Mouse (Mus musculus): Measurements from ENCODE around the gene Ubxn2a. TPM values are rescaled to one million over a fixed set of nuclear protein-coding genes. Genes with fewer than 3 reads are reported as not detected.

Ubxn2a gene
- polyA plus RNA-seq, 1 experiment from 2014 or later: 30.0 TPM

DNA sequence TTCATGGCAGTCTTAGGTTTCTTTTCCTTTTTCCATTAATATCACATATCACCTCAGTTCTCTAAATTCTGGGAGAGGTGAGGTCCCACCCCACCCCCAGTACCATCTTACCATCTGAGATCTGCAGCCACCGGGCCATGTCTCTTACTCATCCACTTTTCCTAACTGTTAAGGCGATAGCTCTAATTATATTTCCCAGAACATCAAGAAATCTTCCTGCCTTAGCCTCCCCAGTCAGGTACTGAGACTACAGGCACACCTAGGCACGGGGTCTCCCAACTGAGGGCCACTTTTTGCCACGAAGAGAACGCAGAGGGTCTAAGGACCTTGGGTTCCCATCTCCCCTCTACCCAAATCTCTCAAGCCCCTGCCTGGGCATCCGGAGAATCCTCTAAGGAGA is 34.0 kb downstream of the Ubxn2a start:
- Histone ChIP-seq H3K4me2 (ENCODE audit: low read length) (peak overlapping the region; percentile 51), H3K36me3 (ENCODE audit: control insufficient read depth, insufficient read depth, low read length) (no peaks in the 10 kb centered on the region), H3K4me3 (ENCODE audit: low read depth, low read length) (no peak overlapping the region), H3K27ac (ENCODE audit: low read depth) (no peak overlapping the region), H3K9ac (ENCODE audit: low read length) (no peak overlapping the region), H3K27me3 (replicated peaks; ENCODE audit: control insufficient read depth, insufficient read depth, low read length) (no peaks in the 10 kb centered on the region), H3K9me3 (ENCODE audit: control insufficient read depth, low read length) (no peaks in the 10 kb centered on the region), H3K4me1 (replicated peaks; ENCODE audit: control insufficient read depth, insufficient read depth, low read length) (0 out of 2 replicates have a peak, but pooled peaks cover 6% of the 10 kb centered on the region)
- no peak for DNase-seq (ENCODE audit: low spot score)
- ATAC-seq (replicated peaks; ENCODE audit: low FRiP score, low TSS enrichment, low read depth): no peak
- 69% methylated on average over 6 of the region's 6 CpGs for WGBS

DNA sequence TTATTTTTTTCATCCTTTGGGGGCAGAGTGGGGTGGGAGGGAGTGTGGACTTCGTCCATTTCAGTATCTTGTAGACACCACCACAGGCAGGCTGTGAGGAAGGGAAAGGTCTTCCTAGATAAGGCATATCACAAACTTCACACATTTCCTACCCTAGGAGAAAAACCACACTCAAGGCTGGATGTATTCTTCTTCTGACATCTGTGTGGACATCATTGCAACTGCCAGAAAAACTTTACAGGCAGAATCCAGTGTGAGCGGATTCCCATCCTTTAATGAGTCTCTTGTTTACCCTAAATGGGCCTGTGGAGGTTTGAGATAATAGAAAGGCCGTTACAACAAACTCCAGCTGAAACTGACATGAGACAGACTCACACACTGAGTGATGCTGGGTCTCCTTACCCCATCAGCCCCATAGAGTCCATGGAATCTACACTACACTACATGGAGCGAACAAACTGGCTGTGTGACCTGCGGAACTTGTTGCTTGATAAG is 34.5 kb downstream of the Ubxn2a start:
- ATAC-seq (replicated peaks; ENCODE audit: low FRiP score, low TSS enrichment, low read depth) (no peak), DNase-seq (ENCODE audit: low spot score) (no peak)
- no peaks in the 10 kb centered on the region for H3K9me3 ChIP-seq (ENCODE audit: control insufficient read depth, low read length)
- no peaks in the 10 kb centered on the region for H3K27me3 ChIP-seq (replicated peaks; ENCODE audit: control insufficient read depth, insufficient read depth, low read length)
- H3K4me3 ChIP-seq (ENCODE audit: low read depth, low read length): no peak overlapping the region
- H3K4me2 ChIP-seq (ENCODE audit: low read length): no peak overlapping the region
- no peak overlapping the region for H3K9ac ChIP-seq (ENCODE audit: low read length)
- H3K27ac ChIP-seq (ENCODE audit: low read depth): no peak overlapping the region
- WGBS: 67% methylated on average over 5 of the region's 5 CpGs
- H3K4me1 ChIP-seq (replicated peaks; ENCODE audit: control insufficient read depth, insufficient read depth, low read length): 0 out of 2 replicates have a peak, but pooled peaks cover 6% of the 10 kb centered on the region
- H3K36me3 ChIP-seq (ENCODE audit: control insufficient read depth, insufficient read depth, low read length): no peaks in the 10 kb centered on the region

DNA sequence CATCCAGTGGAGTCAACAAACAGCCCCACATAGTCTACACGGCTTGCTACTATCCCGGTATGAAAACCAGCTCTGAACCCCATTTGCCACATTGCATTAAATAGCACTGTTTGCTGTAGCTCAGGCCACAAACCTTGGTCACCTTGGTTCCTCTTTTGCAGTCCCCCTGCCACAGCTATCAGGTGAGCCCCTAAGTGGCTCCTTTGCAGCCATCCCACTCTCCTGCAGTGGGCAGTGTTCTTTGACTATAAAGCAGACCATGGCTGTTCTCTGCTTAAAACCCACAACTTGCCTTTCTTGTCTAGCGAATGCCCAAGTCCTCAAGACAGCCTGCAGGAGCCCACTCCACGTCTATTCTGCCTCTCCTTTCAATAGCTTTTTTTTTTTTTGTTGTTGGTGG is 35.2 kb downstream of the Ubxn2a start:
- DNase-seq (ENCODE audit: low spot score): no peak
- no peak overlapping the region for H3K4me2 ChIP-seq (ENCODE audit: low read length)
- H3K9ac ChIP-seq (ENCODE audit: low read length): no peak overlapping the region
- H3K4me1 ChIP-seq (replicated peaks; ENCODE audit: control insufficient read depth, insufficient read depth, low read length): 0 out of 2 replicates have a peak, but pooled peaks cover 6% of the 10 kb centered on the region
- WGBS: 59% methylated on average over 4 of the region's 4 CpGs
- no peak for ATAC-seq (replicated peaks; ENCODE audit: low FRiP score, low TSS enrichment, low read depth)
- H3K27ac ChIP-seq (ENCODE audit: low read depth): no peak overlapping the region
- H3K4me3 ChIP-seq (ENCODE audit: low read depth, low read length): no peak overlapping the region
- no peaks in the 10 kb centered on the region for H3K36me3 ChIP-seq (ENCODE audit: control insufficient read depth, insufficient read depth, low read length)
- H3K27me3 ChIP-seq (replicated peaks; ENCODE audit: control insufficient read depth, insufficient read depth, low read length): no peaks in the 10 kb centered on the region
- no peaks in the 10 kb centered on the region for H3K9me3 ChIP-seq (ENCODE audit: control insufficient read depth, low read length)

DNA sequence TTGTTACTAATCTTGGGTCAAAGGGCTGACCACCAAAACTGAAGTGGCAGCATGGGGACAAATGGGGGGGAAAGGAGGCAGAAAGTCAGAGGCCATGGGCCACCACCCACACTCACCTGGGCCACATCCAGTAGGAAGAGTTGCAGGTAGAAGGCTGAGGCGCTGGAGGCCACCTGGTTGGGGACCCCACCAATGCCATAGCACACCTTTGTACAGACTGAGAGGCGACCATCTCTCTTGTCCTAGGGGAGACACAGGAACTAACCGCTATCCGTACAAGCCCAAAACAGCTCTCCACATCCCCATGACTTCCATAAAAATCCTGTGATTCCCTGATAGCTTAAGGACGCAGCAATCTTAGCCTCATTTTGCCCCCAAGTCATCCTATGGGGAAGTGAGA is 36.2 kb downstream of the Ubxn2a start:
- H3K4me1 ChIP-seq (replicated peaks; ENCODE audit: control insufficient read depth, insufficient read depth, low read length): 0 out of 2 replicates have a peak, but pooled peaks cover 6% of the 10 kb centered on the region
- H3K4me3 ChIP-seq (ENCODE audit: low read depth, low read length): no peak overlapping the region
- no peak overlapping the region for H3K4me2 ChIP-seq (ENCODE audit: low read length)
- H3K27me3 ChIP-seq (replicated peaks; ENCODE audit: control insufficient read depth, insufficient read depth, low read length): no peaks in the 10 kb centered on the region
- H3K9ac ChIP-seq (ENCODE audit: low read length): no peak overlapping the region
- H3K9me3 ChIP-seq (ENCODE audit: control insufficient read depth, low read length): no peaks in the 10 kb centered on the region
- H3K36me3 ChIP-seq (ENCODE audit: control insufficient read depth, insufficient read depth, low read length): no peaks in the 10 kb centered on the region
- no peak for DNase-seq (ENCODE audit: low spot score)
- 93% methylated on average over 5 of the region's 5 CpGs for WGBS
- no peak overlapping the region for H3K27ac ChIP-seq (ENCODE audit: low read depth)
- no peak for ATAC-seq (replicated peaks; ENCODE audit: low FRiP score, low TSS enrichment, low read depth)

DNA sequence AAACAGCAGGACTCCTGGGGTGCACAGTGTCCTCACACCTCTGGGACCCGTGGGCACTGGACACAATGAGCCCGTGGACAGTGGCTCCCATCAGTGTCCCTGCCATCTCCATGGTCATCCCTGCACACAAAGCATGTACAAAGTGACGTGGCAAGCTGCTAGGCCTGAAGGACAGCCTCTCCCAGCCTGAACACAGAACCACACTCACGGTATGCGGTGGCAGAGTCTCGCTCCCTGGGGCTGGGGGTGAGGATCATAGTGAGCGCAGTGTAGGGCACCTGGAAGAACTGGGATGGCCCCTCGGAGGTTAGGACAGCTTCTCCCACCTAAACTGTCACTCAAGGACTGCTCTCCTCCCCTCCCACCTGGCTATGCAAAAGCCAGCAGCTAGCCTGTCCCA is 38.6 kb downstream of the Ubxn2a start:
- DNase-seq (ENCODE audit: low spot score): no peak
- no peak overlapping the region for H3K4me3 ChIP-seq (ENCODE audit: low read depth, low read length)
- no peak overlapping the region for H3K4me2 ChIP-seq (ENCODE audit: low read length)
- H3K27ac ChIP-seq (ENCODE audit: low read depth): no peak overlapping the region
- ATAC-seq (replicated peaks; ENCODE audit: low FRiP score, low TSS enrichment, low read depth): no peak
- H3K9ac ChIP-seq (ENCODE audit: low read length): no peak overlapping the region
- no peaks in the 10 kb centered on the region for H3K27me3 ChIP-seq (replicated peaks; ENCODE audit: control insufficient read depth, insufficient read depth, low read length)
- H3K9me3 ChIP-seq (ENCODE audit: control insufficient read depth, low read length): no peaks in the 10 kb centered on the region
- H3K4me1 ChIP-seq (replicated peaks; ENCODE audit: control insufficient read depth, insufficient read depth, low read length): peaks cover 7% of the 10 kb centered on the region
- no peaks in the 10 kb centered on the region for H3K36me3 ChIP-seq (ENCODE audit: control insufficient read depth, insufficient read depth, low read length)
- WGBS: 80% methylated on average over 8 of the region's 8 CpGs

DNA sequence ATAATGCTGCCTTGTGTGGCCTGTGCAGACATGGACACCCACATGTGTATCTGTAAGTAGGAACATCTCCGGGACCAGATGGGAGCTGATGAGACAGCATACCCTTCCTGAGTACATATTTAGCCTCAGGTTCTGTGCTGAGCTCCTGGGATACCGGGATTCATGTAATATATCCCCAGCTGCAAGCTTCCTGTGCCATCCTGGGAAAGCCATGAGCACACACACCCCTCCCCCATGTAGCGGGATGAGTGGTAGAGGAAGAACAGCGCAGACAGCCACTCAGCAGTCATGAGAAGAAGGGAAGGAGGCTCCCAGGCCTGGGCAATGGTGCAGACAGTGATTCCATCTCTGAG is 43.2 kb downstream of the Ubxn2a start:
- Histone ChIP-seq H3K9ac (ENCODE audit: low read length) (no peak overlapping the region), H3K36me3 (ENCODE audit: control insufficient read depth, insufficient read depth, low read length) (no peaks in the 10 kb centered on the region), H3K4me2 (ENCODE audit: low read length) (no peak overlapping the region), H3K27ac (ENCODE audit: low read depth) (peak overlapping the region; percentile 52), H3K9me3 (ENCODE audit: control insufficient read depth, low read length) (no peaks in the 10 kb centered on the region), H3K27me3 (replicated peaks; ENCODE audit: control insufficient read depth, insufficient read depth, low read length) (no peaks in the 10 kb centered on the region), H3K4me1 (replicated peaks; ENCODE audit: control insufficient read depth, insufficient read depth, low read length) (peaks cover 12% of the 10 kb centered on the region), H3K4me3 (ENCODE audit: low read depth, low read length) (no peak overlapping the region)
- ATAC-seq (replicated peaks; ENCODE audit: low FRiP score, low TSS enrichment, low read depth) (no peak), DNase-seq (ENCODE audit: low spot score) (no peak)
- WGBS: 56% methylated on average over 4 of the region's 4 CpGs

DNA sequence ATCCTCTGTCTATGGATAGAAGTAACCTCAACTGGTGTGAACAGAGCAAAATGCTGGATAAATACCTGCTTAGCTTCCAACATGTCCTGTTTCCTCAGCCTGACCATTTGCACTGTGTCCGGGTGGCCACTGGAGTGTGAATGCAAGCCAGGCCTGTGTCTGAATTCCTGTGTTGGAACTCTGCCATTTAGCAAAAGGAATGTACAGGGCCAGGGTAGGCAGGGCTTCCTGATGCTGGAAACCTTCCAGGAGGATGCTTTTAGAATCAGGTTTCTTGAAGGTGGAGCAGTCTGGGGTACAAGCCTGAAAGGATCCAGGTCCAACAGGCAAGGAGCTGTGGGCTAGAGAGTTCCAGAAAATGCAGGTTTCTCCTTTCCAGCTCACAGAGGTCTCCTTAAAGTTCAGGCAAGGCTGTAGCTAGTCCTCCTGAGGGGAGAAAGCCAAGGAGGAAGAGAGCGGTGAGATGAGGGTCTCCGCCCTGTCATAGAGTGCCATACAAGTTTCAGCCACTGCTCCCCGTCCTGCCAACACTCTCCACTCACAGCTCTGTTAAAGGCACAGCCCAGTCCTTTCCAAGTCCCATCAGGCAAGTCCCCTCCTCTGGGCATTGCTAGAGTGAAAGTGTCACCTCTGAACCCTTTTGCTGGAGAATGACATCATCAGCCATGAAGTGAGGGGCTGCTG is 43.7 kb downstream of the Ubxn2a start:
- H3K27ac ChIP-seq (ENCODE audit: low read depth): peak overlapping the region; percentile 52; the same call in 1 of the 2 replicates

DNA sequence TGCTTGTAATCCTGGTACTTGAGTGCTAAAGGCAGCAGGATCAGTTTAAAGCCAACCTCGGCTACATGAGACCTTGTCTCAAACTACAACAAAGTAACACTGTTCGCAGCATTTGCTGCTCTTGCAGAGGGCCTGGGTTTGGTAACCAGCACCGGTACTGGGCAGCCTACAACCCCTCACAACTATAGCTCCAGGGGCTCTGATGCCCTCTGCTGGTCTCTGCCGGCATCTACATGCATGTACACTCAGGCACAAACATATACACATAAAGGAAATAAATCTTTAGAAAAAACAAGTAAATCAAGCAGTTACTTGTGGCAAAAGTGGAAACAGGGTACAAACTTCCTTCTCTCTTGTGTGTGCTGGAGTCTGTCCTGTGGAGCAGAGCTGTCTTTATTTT is 44.8 kb downstream of the Ubxn2a start:
- no peaks in the 10 kb centered on the region for H3K9me3 ChIP-seq (ENCODE audit: control insufficient read depth, low read length)
- DNase-seq (ENCODE audit: low spot score) (no peak), ATAC-seq (replicated peaks; ENCODE audit: low FRiP score, low TSS enrichment, low read depth) (no peak)
- no peaks in the 10 kb centered on the region for H3K27me3 ChIP-seq (replicated peaks; ENCODE audit: control insufficient read depth, insufficient read depth, low read length)
- no peaks in the 10 kb centered on the region for H3K36me3 ChIP-seq (ENCODE audit: control insufficient read depth, insufficient read depth, low read length)
- no peak overlapping the region for H3K4me3 ChIP-seq (ENCODE audit: low read depth, low read length)
- H3K27ac ChIP-seq (ENCODE audit: low read depth): no peak overlapping the region
- peaks cover 12% of the 10 kb centered on the region for H3K4me1 ChIP-seq (replicated peaks; ENCODE audit: control insufficient read depth, insufficient read depth, low read length)
- H3K9ac ChIP-seq (ENCODE audit: low read length): no peak overlapping the region
- 89% methylated on average over 4 of the region's 4 CpGs for WGBS
- no peak overlapping the region for H3K4me2 ChIP-seq (ENCODE audit: low read length)

More for the DNA sequence above, 43.7 kb downstream of the Ubxn2a start:
- Histone ChIP-seq H3K36me3 (ENCODE audit: control insufficient read depth, insufficient read depth, low read length) (no peaks in the 10 kb centered on the region), H3K4me2 (ENCODE audit: low read length) (no peak overlapping the region), H3K4me3 (ENCODE audit: low read depth, low read length) (no peak overlapping the region), H3K9me3 (ENCODE audit: control insufficient read depth, low read length) (no peaks in the 10 kb centered on the region), H3K4me1 (replicated peaks; ENCODE audit: control insufficient read depth, insufficient read depth, low read length) (peaks cover 12% of the 10 kb centered on the region), H3K27me3 (replicated peaks; ENCODE audit: control insufficient read depth, insufficient read depth, low read length) (no peaks in the 10 kb centered on the region), H3K9ac (ENCODE audit: low read length) (no peak overlapping the region)
- DNase-seq (ENCODE audit: low spot score) (no peak), ATAC-seq (replicated peaks; ENCODE audit: low FRiP score, low TSS enrichment, low read depth) (peak; percentile 37; the same call in 1 of the 2 replicates)
- 51% methylated on average over 4 of the region's 4 CpGs for WGBS
